Mouse (Mus musculus): ENCODE measurements around the gene Dalrd3. TPM values are rescaled to one million over a fixed set of nuclear protein-coding genes. Genes with fewer than 3 reads are reported as not detected.

The Dalrd3 gene
- polyA plus RNA-seq (2015; fragmentation: Nextera tagmentation; extraction: Ambion mirVana), result 146 and 161 TPM in 2 replicates

GRCm38 (mm10) chr9:108569381-108570206, at the start of gene Dalrd3:
TSS of gene Dalrd3 (plus strand) at chr9:108569886.
- WGBS, result 4% methylated on average over 42 of the region's 42 CpGs
- Histone ChIP-seq H3K4me2 (ENCODE audit: low read depth, low read length) (peak within 1 kb of the TSS; percentile 92), H3K9me3 (ENCODE audit: control insufficient read depth, low read length) (no peaks in the 10 kb centered on the region), H3K4me3 (ENCODE audit: low read length) (peak within 1 kb of the TSS; percentile 62), H3K36me3 (ENCODE audit: control insufficient read depth, insufficient read depth, low read length) (peaks cover 29% of the 10 kb centered on the region), H3K4me1 (replicated peaks; ENCODE audit: control insufficient read depth, insufficient read depth, low read length) (peaks cover 24% of the 10 kb centered on the region), H3K27ac (ENCODE audit: low read length) (peak within 1 kb of the TSS; percentile 41), H3K9ac (ENCODE audit: low read length) (peak within 1 kb of the TSS; percentile 61), H3K27me3 (ENCODE audit: control insufficient read depth, insufficient read depth, low read depth, low read length) (no peaks in the 10 kb centered on the region)
- peak; percentile 69 for ATAC-seq (ENCODE audit: low read depth)

DNA sequence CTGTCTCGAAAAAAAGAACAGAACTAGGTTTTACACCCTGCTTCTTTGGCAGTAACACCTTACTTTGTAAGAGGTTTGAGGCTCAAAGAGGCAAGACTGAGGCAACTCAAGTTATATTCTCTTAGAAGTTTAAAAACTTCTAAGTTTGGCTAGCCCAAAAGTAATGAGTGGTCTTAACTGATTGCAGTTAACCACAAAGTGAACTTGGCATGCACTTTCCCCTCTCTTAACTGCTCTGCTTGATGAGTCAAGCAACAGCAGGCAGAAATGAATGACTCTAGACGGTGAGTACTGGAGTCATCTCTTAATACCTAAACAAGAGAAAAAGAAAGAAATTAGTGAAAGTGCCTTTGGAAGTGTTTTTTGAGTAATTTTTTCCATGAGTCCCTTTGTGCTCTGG, 48.1 kb upstream of the Dalrd3 start:
- H3K4me2 ChIP-seq (ENCODE audit: low read depth, low read length), result no peak overlapping the region
- H3K27me3 ChIP-seq (ENCODE audit: control insufficient read depth, insufficient read depth, low read depth, low read length), result no peaks in the 10 kb centered on the region
- H3K9me3 ChIP-seq (ENCODE audit: control insufficient read depth, low read length), result no peaks in the 10 kb centered on the region
- peaks cover 7% of the 10 kb centered on the region; the same call in 1 of the 2 replicates for H3K4me1 ChIP-seq (replicated peaks; ENCODE audit: control insufficient read depth, insufficient read depth, low read length)
- H3K9ac ChIP-seq (ENCODE audit: low read length), result no peak overlapping the region
- 0 out of 2 replicates have a peak, but pooled peaks cover 4% of the 10 kb centered on the region for H3K36me3 ChIP-seq (ENCODE audit: control insufficient read depth, insufficient read depth, low read length)
- no peak for ATAC-seq (ENCODE audit: low read depth)
- no peak overlapping the region for H3K27ac ChIP-seq (ENCODE audit: low read length)
- WGBS, result 86% methylated on average over 2 of the region's 2 CpGs
- no peak overlapping the region for H3K4me3 ChIP-seq (ENCODE audit: low read length)

- Histone ChIP-seq H3K9me3 (ENCODE audit: control insufficient read depth, low read length) (no peaks in the 10 kb centered on the region), H3K4me2 (ENCODE audit: low read depth, low read length) (no peak overlapping the region), H3K36me3 (ENCODE audit: control insufficient read depth, insufficient read depth, low read length) (peaks cover 6% of the 10 kb centered on the region; the same call in 1 of the 2 replicates), H3K27me3 (ENCODE audit: control insufficient read depth, insufficient read depth, low read depth, low read length) (no peaks in the 10 kb centered on the region), H3K27ac (ENCODE audit: low read length) (no peak overlapping the region), H3K4me1 (replicated peaks; ENCODE audit: control insufficient read depth, insufficient read depth, low read length) (peaks cover 7% of the 10 kb centered on the region; the same call in 1 of the 2 replicates), H3K4me3 (ENCODE audit: low read length) (no peak overlapping the region), H3K9ac (ENCODE audit: low read length) (no peak overlapping the region)
- 93% methylated on average over 4 of the region's 4 CpGs for WGBS
- no peak for ATAC-seq (ENCODE audit: low read depth)
Observed at GRCm38 (mm10) chr9:108523341-108523740, 46.3 kb upstream of the Dalrd3 start.

- H3K9me3 ChIP-seq (ENCODE audit: control insufficient read depth, low read length), result no peaks in the 10 kb centered on the region
- no peak overlapping the region for H3K4me3 ChIP-seq (ENCODE audit: low read length)
- ATAC-seq (ENCODE audit: low read depth), result no peak
- peaks cover 16% of the 10 kb centered on the region for H3K36me3 ChIP-seq (ENCODE audit: control insufficient read depth, insufficient read depth, low read length)
- no peaks in the 10 kb centered on the region for H3K4me1 ChIP-seq (replicated peaks; ENCODE audit: control insufficient read depth, insufficient read depth, low read length)
- no peaks in the 10 kb centered on the region for H3K27me3 ChIP-seq (ENCODE audit: control insufficient read depth, insufficient read depth, low read depth, low read length)
- WGBS, result 71% methylated on average over 3 of the region's 3 CpGs
- no peak overlapping the region for H3K9ac ChIP-seq (ENCODE audit: low read length)
- no peak overlapping the region for H3K4me2 ChIP-seq (ENCODE audit: low read depth, low read length)
- no peak overlapping the region for H3K27ac ChIP-seq (ENCODE audit: low read length)
Observed at GRCm38 (mm10) chr9:108525400-108525799, 44.3 kb upstream of the Dalrd3 start.

GRCm38 (mm10) chr9:108530954-108531353, 38.7 kb upstream of the Dalrd3 start:
- H3K36me3 ChIP-seq (ENCODE audit: control insufficient read depth, insufficient read depth, low read length), result peaks cover 48% of the 10 kb centered on the region
- ATAC-seq (ENCODE audit: low read depth), result no peak
- WGBS, result 74% methylated on average over 1 of the region's 1 CpGs

GRCm38 (mm10) chr9:108531496-108531895, 38.2 kb upstream of the Dalrd3 start:
- Histone ChIP-seq H3K36me3 (ENCODE audit: control insufficient read depth, insufficient read depth, low read length) (peaks cover 49% of the 10 kb centered on the region), H3K4me2 (ENCODE audit: low read depth, low read length) (no peak overlapping the region), H3K9me3 (ENCODE audit: control insufficient read depth, low read length) (no peaks in the 10 kb centered on the region), H3K27me3 (ENCODE audit: control insufficient read depth, insufficient read depth, low read depth, low read length) (no peaks in the 10 kb centered on the region), H3K9ac (ENCODE audit: low read length) (no peak overlapping the region), H3K4me3 (ENCODE audit: low read length) (no peak overlapping the region), H3K27ac (ENCODE audit: low read length) (no peak overlapping the region), H3K4me1 (replicated peaks; ENCODE audit: control insufficient read depth, insufficient read depth, low read length) (no peaks in the 10 kb centered on the region)
- no peak for ATAC-seq (ENCODE audit: low read depth)
- 93% methylated on average over 1 of the region's 1 CpGs for WGBS

More at GRCm38 (mm10) chr9:108530954-108531353, 38.7 kb upstream of the Dalrd3 start:
- Histone ChIP-seq H3K9me3 (ENCODE audit: control insufficient read depth, low read length) (no peaks in the 10 kb centered on the region), H3K27ac (ENCODE audit: low read length) (no peak overlapping the region), H3K4me2 (ENCODE audit: low read depth, low read length) (no peak overlapping the region), H3K9ac (ENCODE audit: low read length) (no peak overlapping the region), H3K4me3 (ENCODE audit: low read length) (no peak overlapping the region), H3K4me1 (replicated peaks; ENCODE audit: control insufficient read depth, insufficient read depth, low read length) (no peaks in the 10 kb centered on the region), H3K27me3 (ENCODE audit: control insufficient read depth, insufficient read depth, low read depth, low read length) (no peaks in the 10 kb centered on the region)

GRCm38 (mm10) chr9:108540846-108541245, 28.8 kb upstream of the Dalrd3 start:
- ATAC-seq (ENCODE audit: low read depth), result no peak
- H3K4me3 ChIP-seq (ENCODE audit: low read length), result no peak overlapping the region
- no peaks in the 10 kb centered on the region for H3K27me3 ChIP-seq (ENCODE audit: control insufficient read depth, insufficient read depth, low read depth, low read length)
- H3K9ac ChIP-seq (ENCODE audit: low read length), result no peak overlapping the region
- H3K4me1 ChIP-seq (replicated peaks; ENCODE audit: control insufficient read depth, insufficient read depth, low read length), result no peaks in the 10 kb centered on the region
- H3K36me3 ChIP-seq (ENCODE audit: control insufficient read depth, insufficient read depth, low read length), result peaks cover 56% of the 10 kb centered on the region
- no peak overlapping the region for H3K27ac ChIP-seq (ENCODE audit: low read length)
- no peak overlapping the region for H3K4me2 ChIP-seq (ENCODE audit: low read depth, low read length)
- no peaks in the 10 kb centered on the region for H3K9me3 ChIP-seq (ENCODE audit: control insufficient read depth, low read length)

GRCm38 (mm10) chr9:108545986-108546385, 23.7 kb upstream of the Dalrd3 start:
- no peaks in the 10 kb centered on the region for H3K9me3 ChIP-seq (ENCODE audit: control insufficient read depth, low read length)
- no peak overlapping the region for H3K27ac ChIP-seq (ENCODE audit: low read length)
- no peak overlapping the region for H3K4me3 ChIP-seq (ENCODE audit: low read length)
- WGBS, result 86% methylated on average over 3 of the region's 3 CpGs
- no peak overlapping the region for H3K9ac ChIP-seq (ENCODE audit: low read length)
- ATAC-seq (ENCODE audit: low read depth), result no peak
- no peaks in the 10 kb centered on the region for H3K4me1 ChIP-seq (replicated peaks; ENCODE audit: control insufficient read depth, insufficient read depth, low read length)
- no peaks in the 10 kb centered on the region for H3K27me3 ChIP-seq (ENCODE audit: control insufficient read depth, insufficient read depth, low read depth, low read length)
- no peak overlapping the region for H3K4me2 ChIP-seq (ENCODE audit: low read depth, low read length)
- peaks cover 59% of the 10 kb centered on the region for H3K36me3 ChIP-seq (ENCODE audit: control insufficient read depth, insufficient read depth, low read length)

DNA sequence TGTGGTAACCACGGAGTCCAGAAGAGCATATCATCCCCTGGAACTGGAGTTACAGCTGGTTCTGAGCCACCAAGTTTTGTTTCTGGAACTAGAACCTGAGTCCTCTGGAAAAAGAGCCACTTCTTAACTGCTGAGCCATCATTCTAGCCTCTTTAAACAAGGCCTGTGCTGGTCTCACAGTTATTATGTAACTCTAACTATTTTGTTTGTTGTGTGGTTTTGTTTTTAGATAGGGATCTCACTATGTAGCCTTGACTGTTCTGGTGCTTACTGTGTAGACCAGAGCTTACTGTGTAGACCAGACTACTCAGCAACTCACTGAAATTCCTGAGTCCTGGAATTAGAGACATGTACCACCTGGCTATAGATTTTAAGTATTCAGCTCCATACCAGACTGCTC, 22.8 kb upstream of the Dalrd3 start:
- H3K4me3 ChIP-seq (ENCODE audit: low read length), result no peak overlapping the region
- no peaks in the 10 kb centered on the region for H3K9me3 ChIP-seq (ENCODE audit: control insufficient read depth, low read length)
- H3K9ac ChIP-seq (ENCODE audit: low read length), result no peak overlapping the region
- H3K36me3 ChIP-seq (ENCODE audit: control insufficient read depth, insufficient read depth, low read length), result peaks cover 55% of the 10 kb centered on the region
- ATAC-seq (ENCODE audit: low read depth), result no peak
- no peak overlapping the region for H3K4me2 ChIP-seq (ENCODE audit: low read depth, low read length)
- H3K27me3 ChIP-seq (ENCODE audit: control insufficient read depth, insufficient read depth, low read depth, low read length), result no peaks in the 10 kb centered on the region
- no peak overlapping the region for H3K27ac ChIP-seq (ENCODE audit: low read length)
- WGBS, result 89% methylated on average over 1 of the region's 1 CpGs
- no peaks in the 10 kb centered on the region for H3K4me1 ChIP-seq (replicated peaks; ENCODE audit: control insufficient read depth, insufficient read depth, low read length)

All from lung, embryonic 16.5 days (tissue).